Mouse (Mus musculus) left cerebral cortex, adult 2 months (tissue): ENCODE measurements around the gene Tnfaip8l3. TPM values are rescaled to one million over a fixed set of nuclear protein-coding genes. Genes with fewer than 3 reads are reported as not detected.
"Not testable (repeated sequence)": the region's sequence is repeated elsewhere in the genome, so short reads cannot be mapped to it uniquely, and the experiment has no call there.

ENCODE experiments used
- DNase-seq, 2 experiments: peaks; one replicate each; pipeline ENCODE4 v3.0.0; 2021 to 2022; ENCODE audit warnings: low spot score in 2 of 2, mixed read lengths in 1 of 2; ENCODE audit errors: extremely low spot score in 1 of 2
- H3K27ac ChIP-seq: fragments of 200-600 bp; 2 replicates; pipeline ENCODE4 v1.8.1; 2022
- H3K4me3 ChIP-seq: fragments of 200-600 bp; 2 replicates; pipeline ENCODE4 v1.8.1; 2022
- CTCF ChIP-seq: fragments of 200-600 bp; IDR thresholded peaks from 2 replicates; pipeline ENCODE4 v1.8.1; 2022; ENCODE audit warnings: antibody characterized with exemption, mild to moderate bottlenecking, moderate library complexity
- intact Hi-C: fragments of 180-260 bp; cut with DNase I; formaldehyde crosslinking; loops from one replicate; pipeline ENCODE4 v1.15.1; 2025
- total RNA-seq, 2 experiments: library from RNA; stranded (reverse); gene quantifications; 2 replicates each; pipeline ENCODE4 v1.2.3; 2021

Gene Tnfaip8l3
- total RNA-seq, 2 experiments from 2014 or later = 7.9 to 8.6 TPM

DNA sequence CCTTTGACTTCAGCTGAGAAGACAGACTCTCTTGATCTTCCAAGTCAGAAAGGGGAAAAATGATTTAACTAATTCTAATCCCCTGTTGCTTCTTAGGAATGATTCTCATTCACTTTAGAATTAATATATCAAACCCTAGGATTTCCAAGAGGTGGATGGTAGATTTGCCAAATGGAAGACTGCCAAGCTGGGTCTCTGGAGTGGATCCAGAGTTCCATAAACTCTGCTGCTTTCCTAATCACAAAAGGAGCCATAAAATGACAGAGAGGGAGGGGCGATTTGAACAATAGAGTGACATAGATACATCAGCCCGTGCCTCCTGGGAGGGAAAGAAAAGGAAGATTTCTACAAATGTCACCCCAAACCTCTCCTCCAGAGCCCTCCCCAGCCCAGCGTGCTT, 3.4 kb downstream of the Tnfaip8l3 start:
- no peak overlapping the region for H3K4me3 ChIP-seq
- no peak overlapping the region for H3K27ac ChIP-seq
- no peak for TF ChIP-seq CTCF
- DNase-seq = no peak
- intact Hi-C loops = no loop called here

DNA sequence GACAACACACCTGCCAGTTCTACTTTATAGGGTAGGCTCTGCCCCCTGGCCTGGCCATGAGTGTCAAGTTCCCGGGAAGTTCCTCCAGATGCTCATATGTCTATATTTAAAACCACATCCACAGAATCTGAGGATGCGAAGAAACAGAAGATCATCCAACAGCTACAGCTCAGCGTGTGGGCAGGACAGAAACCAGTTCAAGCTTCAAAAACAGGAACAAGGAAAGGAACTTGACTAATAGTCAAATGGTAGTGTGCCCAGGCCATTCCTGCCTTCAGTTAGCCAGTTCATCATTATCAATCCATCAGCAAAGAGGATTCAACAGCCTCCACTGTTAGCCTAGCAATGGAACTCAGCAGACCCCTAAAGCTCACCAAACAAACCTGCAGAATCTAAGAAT, 4.5 kb downstream of the Tnfaip8l3 start:
- DNase-seq = no peak
- TF ChIP-seq CTCF = no peak
- H3K4me3 ChIP-seq = no peak overlapping the region
- peak overlapping the region; percentile 24; the same call in 1 of the 2 replicates for H3K27ac ChIP-seq
- intact Hi-C loops = no loop called here

DNA sequence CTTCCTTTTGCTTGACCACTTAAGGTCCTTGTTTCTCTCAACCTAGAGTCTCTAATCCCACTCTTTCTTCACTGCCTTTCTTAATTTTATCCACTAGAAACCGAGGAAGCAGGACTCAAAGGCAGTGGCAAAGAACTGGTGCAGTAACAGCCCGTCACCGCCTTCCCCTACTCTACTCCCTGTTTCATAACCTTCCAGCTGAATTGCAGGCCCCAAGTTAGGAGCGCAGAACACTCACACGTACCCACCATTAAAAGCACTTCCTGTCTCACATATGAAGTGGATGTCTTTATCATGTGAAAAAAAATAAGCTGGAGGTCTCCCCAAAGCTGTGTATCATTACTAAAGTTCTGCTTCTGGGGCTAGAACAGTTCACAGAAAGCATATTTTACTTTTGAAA, 6.5 kb downstream of the Tnfaip8l3 start:
- no peak for TF ChIP-seq CTCF
- DNase-seq = no peak
- Histone ChIP-seq H3K27ac (no peak overlapping the region), H3K4me3 (no peak overlapping the region)
- intact Hi-C loops = no loop called here

DNA sequence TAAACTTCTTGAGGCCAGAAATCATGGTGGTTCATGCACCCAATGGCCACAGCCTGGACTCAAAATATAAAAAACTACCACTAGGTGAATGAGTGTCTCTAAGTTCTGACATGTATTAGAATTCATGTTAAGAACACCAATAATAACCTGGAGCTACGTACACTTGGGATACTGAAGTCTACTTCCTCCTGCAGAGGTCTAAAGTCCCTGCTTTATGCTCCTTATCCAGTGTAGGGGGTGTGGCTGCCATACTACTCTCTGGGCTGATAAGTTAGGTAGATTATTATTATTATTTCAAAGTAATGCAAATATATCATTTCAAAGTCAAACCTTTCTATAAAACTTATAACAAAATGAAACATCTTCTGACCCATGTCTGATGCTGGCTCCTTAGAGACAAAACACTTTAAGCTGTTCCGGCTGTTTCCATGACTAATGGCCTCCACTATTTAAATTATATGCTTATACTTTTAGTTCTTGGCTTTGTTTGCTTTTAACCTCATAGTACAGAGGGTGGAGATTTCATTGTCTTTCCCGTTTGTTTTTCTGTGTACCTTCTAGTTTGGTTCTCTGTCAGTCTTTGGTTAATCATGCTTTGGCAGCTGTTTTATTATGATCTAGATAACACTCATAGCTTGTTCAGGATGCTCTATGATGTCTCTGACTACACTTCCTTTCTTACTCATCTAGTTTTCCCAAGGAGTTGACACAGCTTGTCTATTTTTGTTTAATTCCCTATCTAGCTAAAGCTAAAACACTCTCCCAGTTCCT, 16.7 kb downstream of the Tnfaip8l3 start:
- intact Hi-C loops = no loop called here
- no peak overlapping the region for H3K27ac ChIP-seq
- no peak for DNase-seq
- no peak for TF ChIP-seq CTCF
- no peak overlapping the region for H3K4me3 ChIP-seq

DNA sequence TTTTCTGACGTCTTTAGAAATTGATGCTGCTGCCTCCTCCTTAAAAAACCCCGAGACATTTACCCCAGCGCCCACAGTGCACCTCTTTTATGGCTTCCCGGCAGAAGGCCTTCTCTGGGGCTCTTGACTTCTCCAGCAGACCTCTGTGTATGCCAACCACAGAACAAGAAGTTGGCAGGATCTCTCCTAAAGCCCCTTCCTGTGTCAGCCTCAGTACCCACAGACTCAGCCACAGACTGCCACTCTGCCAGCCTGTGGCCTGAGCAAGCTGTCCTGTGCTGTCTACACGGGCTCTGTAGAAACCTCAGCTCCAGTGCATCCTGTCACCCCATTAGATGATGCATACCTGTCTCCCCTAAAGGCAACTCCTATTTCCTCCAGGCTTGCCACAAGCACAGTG, 19.2 kb downstream of the Tnfaip8l3 start:
- no peak overlapping the region for H3K4me3 ChIP-seq
- no peak for DNase-seq
- no peak overlapping the region for H3K27ac ChIP-seq
- TF ChIP-seq CTCF = no peak
- intact Hi-C loops = no loop called here

DNA sequence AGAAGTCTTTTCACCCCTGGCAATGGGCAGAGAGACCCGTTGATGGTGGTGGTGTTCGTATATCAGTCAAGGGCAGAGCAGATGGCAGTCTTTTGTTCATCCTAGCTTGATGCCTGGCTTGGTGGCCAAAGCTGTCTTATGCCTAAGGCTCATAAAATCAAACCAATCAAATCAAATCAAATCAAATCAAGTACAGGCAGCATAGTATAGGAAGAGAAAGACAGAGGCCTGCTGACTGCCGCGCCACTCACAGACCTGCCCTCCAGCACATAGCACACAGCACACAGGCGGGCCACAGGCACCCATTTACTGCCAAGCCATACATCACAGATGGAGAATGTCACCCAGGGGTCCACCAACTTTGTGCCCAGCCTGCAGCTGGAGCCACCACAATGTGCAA, 25.1 kb downstream of the Tnfaip8l3 start:
- H3K27ac ChIP-seq = no peak overlapping the region
- no peak for DNase-seq
- no peak for TF ChIP-seq CTCF
- H3K4me3 ChIP-seq = no peak overlapping the region
- intact Hi-C loops = no loop called here

DNA sequence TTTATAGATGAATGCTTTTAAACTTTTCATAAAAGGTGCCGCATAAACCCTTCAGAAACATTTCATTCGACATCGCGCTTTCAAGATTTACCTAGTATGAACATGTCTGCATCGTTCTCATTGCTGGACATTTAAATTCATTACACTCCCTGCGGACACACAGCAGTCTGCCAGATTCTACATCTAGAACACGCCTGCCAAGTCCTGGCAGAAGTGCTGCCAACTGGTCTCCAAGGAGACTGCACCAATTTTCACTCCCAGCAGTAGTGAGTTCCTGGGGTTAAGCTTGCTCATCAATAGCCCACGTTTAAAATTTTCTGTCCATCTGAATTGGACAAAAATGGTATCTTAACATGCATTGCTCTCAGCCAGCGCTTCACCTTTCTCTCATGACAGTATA, 30.5 kb downstream of the Tnfaip8l3 start:
- Histone ChIP-seq H3K27ac (no peak overlapping the region), H3K4me3 (no peak overlapping the region)
- peak; percentile 22 to 24 for DNase-seq
- intact Hi-C loops = no loop called here
- TF ChIP-seq CTCF = no peak

DNA sequence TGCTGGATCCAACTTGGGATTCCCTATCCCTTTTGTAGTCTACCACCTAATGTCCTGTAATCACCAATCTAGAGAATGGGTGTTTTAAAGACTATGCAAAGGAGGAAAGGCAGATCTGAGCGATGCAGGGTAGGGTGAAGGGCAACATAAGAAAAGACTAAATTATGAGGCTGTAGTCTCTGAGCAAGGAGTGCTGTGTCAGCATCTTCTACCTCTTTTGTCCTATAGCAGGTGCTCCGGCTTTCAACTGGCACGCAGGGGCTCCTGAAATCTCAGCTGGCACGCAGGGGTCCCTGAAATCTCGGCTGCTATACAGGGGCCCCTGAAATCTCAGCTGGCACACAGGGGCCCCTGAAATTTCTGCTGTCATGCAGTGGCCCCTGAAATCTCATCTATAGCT, 33.5 kb downstream of the Tnfaip8l3 start:
- no peak for TF ChIP-seq CTCF
- no peak for DNase-seq
- Histone ChIP-seq H3K27ac (no peak overlapping the region), H3K4me3 (no peak overlapping the region)
- intact Hi-C loops = no loop called here

DNA sequence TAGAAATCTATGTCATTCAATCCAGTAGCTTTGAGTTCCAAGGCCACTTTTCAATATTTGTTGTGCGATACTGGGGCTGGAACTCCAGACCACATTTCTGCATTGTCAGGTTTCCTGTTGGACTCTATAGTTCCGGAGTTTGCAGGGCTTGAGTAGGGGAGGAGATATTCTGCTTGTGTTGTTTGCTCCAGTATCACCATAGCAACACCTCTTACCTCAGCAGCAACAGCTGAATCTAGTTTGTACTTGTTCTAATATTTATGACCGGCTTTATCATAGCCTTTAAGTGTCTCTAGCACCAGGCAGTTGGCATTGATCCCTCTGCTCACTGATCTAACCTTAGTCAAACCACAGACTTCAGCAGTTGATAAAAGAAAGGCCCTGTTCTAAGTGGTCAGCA, 45.4 kb downstream of the Tnfaip8l3 start:
- intact Hi-C loops = no loop called here

DNA sequence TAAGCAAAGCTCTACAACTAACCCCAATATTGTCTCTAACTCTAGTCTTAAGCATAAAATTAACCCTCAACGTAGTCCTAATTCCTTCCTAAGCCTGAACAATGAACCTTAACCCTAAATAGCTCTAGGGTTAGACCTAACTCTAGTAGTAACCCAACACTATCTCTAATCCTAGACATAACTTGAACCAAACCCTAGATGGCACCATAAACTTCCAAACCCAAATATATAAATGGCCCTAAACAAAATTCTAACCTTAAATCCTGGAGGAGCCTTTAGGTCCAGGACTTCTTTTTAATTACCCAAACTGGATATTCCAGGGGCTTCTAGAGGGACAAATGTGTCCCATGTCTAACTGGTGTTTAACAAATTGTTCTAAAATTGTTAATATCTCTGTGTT, 73.7 kb downstream of the Tnfaip8l3 start:
- TF ChIP-seq CTCF = peak; percentile 23
- intact Hi-C loops = no loop called here
- Histone ChIP-seq H3K27ac (no peak overlapping the region), H3K4me3 (no peak overlapping the region)
- no peak for DNase-seq

More for the DNA sequence above, 45.4 kb downstream of the Tnfaip8l3 start:
- TF ChIP-seq CTCF = no peak
- no peak overlapping the region for H3K4me3 ChIP-seq
- no peak for DNase-seq
- H3K27ac ChIP-seq = no peak overlapping the region

DNA sequence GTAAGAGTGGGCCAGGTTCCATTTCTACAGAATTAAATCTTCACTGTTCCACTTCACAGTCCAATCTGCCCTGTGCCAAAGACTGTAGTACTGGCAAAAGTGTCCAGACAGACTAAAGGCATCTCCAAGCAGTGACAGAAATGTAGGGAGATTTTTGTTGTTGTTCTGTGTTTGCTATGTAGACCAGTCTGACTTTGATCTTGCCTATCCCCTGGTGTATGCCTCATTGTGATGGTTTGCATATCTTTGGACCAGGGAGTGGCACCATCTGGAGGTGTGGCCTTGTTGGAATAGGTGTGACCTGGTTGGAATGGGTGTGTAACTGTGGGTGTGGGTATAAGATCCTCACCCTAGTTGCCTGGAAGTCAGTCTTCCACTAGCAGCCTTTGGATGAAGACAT, 75.6 kb downstream of the Tnfaip8l3 start:
- intact Hi-C loops, DNase-seq, H3K4me3 ChIP-seq, H3K27ac ChIP-seq: not testable (repeated sequence)

DNA sequence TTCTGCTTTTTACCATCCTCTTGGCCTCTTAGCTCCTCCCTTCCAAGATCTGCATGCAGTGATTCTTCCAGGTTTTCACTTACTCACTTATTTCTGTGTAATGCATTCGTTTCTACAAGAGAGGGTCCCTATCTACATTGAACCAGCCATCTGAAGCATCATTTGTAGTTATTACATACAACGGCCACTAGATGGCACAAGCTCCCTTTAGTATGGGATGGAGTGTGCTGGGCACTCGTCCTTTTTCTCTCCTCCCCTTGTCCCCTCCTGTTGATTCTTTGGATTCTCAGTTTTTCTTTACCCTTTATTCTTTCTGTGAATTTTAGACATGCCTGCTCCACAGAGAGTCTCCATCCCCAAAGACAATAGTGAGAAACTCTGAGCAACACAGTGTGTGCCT, 77.3 kb downstream of the Tnfaip8l3 start:
- DNase-seq = peak in 1 of 2 experiments; percentile 40
- TF ChIP-seq CTCF = peak; percentile 85
- H3K4me3 ChIP-seq = no peak overlapping the region
- no peak overlapping the region for H3K27ac ChIP-seq
- intact Hi-C loops = loop anchor here (1.0 to 2.0 kb wide), 2 partner anchors 121 to 346 kb away; no protein-coding TSS in a partner anchor

DNA sequence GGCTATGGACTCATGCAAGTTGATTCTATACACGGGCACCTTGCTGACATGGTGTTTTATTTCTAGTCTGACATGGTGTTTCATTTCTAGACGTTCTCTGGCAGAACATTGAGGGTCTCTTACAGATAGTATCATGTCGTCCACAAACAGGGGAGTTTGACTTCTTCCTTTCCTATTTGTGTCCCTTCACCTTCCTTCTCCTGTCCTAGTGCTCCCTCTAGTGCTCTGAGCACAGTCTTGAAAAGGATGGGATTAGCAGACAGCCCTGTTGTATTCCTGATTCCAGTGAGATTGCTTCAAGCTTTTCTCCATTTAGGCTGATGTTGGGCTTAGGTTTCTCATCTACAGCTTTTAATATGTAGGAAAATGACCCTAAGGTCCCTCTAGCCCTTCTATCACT, 81.2 kb downstream of the Tnfaip8l3 start:
- peak; percentile 40 to 55 for DNase-seq
- no peak overlapping the region for H3K27ac ChIP-seq
- H3K4me3 ChIP-seq = no peak overlapping the region
- TF ChIP-seq CTCF = peak; percentile 78
- intact Hi-C loops = loop anchor here (1.0 to 10.0 kb wide), 4 partner anchors 52 to 312 kb away; partner anchors contain the start of gene Cul5
